Mouse (Mus musculus) midbrain, embryonic 13.5 days (tissue): ENCODE measurements around the gene Mrgbp. TPM values are rescaled to one million over a fixed set of nuclear protein-coding genes. Genes with fewer than 3 reads are reported as not detected.

Experiments used
- ATAC-seq: fragments of 200-750 bp; cut with Nextera tagmentation; 2 replicates; pipeline ENCODE4 v1.8.0; 2017; ENCODE audit warnings: mild to moderate bottlenecking, moderate TSS enrichment, moderate library complexity
- H3K27ac ChIP-seq: fragments of 300-500 bp; sonication (generic); 2 replicates; pipeline ENCODE4 v1.5.1; 2015; ENCODE audit warnings: inconsistent platforms, mild to moderate bottlenecking, moderate library complexity
- H3K27me3 ChIP-seq: fragments of 300-500 bp; sonication (generic); 2 replicates; pipeline ENCODE4 v1.6.1; 2015; ENCODE audit warnings: mild to moderate bottlenecking, inconsistent platforms
- H3K36me3 ChIP-seq: fragments of 300-500 bp; sonication (generic); 2 replicates; pipeline ENCODE4 v1.6.1; 2015; ENCODE audit warnings: mild to moderate bottlenecking, inconsistent platforms
- H3K4me1 ChIP-seq: fragments of 300-500 bp; sonication (generic); replicated peaks from 2 replicates; pipeline ENCODE4 v1.6.1; 2015; ENCODE audit warnings: inconsistent platforms
- H3K4me2 ChIP-seq: fragments of 300-500 bp; sonication (generic); replicated peaks from 2 replicates; pipeline ENCODE4 v1.6.1; 2015; ENCODE audit warnings: moderate library complexity, mild to moderate bottlenecking, inconsistent platforms
- H3K4me3 ChIP-seq: fragments of 300-500 bp; sonication (generic); replicated peaks from 2 replicates; pipeline ENCODE4 v1.5.1; 2015; ENCODE audit warnings: mild to moderate bottlenecking, inconsistent platforms
- H3K9ac ChIP-seq: fragments of 300-500 bp; sonication (generic); replicated peaks from 2 replicates; pipeline ENCODE4 v1.6.1; 2015; ENCODE audit warnings: mild to moderate bottlenecking, inconsistent platforms
- H3K9me3 ChIP-seq: fragments of 300-500 bp; sonication (generic); 2 replicates; pipeline ENCODE4 v1.6.1; 2016; ENCODE audit warnings: mild to moderate bottlenecking, inconsistent platforms
- WGBS: fragments of 180-500 bp; shearing (Covaris S2); methylation state at CpG from one replicate; pipeline ENCODE4 v1.1.7; 2015; 5-methylcytosine and 5-hydroxymethylcytosine counted together
- polyA plus RNA-seq: library from polyadenylated mRNA; unstranded; fragments of >200 nt; fragmentation: Nextera tagmentation; extraction: Ambion mirVana; gene quantifications from 2 replicates; pipeline ENCODE4 v1.2.1, GENCODE M21; 2015

Mrgbp gene
- polyA plus RNA-seq, 1 experiment from 2014 or later, result 49.2 TPM

- Histone ChIP-seq H3K27me3 (peaks cover 38% of the 10 kb centered on the region), H3K36me3 (peaks cover 28% of the 10 kb centered on the region), H3K9ac (peak overlapping the region; percentile 60), H3K4me2 (peak overlapping the region; percentile 63), H3K27ac (peak overlapping the region; percentile 19; the same call in 1 of the 2 replicates), H3K9me3 (no peaks in the 10 kb centered on the region), H3K4me3 (peak overlapping the region; percentile 37), H3K4me1 (peaks cover 26% of the 10 kb centered on the region)
- WGBS, result under 1% methylated on average over 35 of the region's 41 CpGs
- ATAC-seq, result peak; percentile 66
These were observed 17.1 kb downstream of the Mrgbp start for GRCm38 (mm10) chr2:180598157-180598705.

GRCm38 (mm10) chr2:180600569-180601021, 19.5 kb downstream of the Mrgbp start:
- 6% methylated on average over 9 of the region's 9 CpGs for WGBS
- Histone ChIP-seq H3K9me3 (no peaks in the 10 kb centered on the region), H3K4me2 (no peak overlapping the region), H3K4me3 (no peak overlapping the region), H3K27ac (peak overlapping the region; percentile 40; the same call in 1 of the 2 replicates), H3K36me3 (peaks cover 4% of the 10 kb centered on the region), H3K27me3 (peaks cover 38% of the 10 kb centered on the region), H3K4me1 (peaks cover 26% of the 10 kb centered on the region), H3K9ac (no peak overlapping the region)
- ATAC-seq, result peak; percentile 57

GRCm38 (mm10) chr2:180604781-180605180, 23.7 kb downstream of the Mrgbp start:
- H3K4me2 ChIP-seq, result no peak overlapping the region
- H3K4me1 ChIP-seq, result peaks cover 10% of the 10 kb centered on the region
- no peaks in the 10 kb centered on the region for H3K36me3 ChIP-seq
- H3K9me3 ChIP-seq, result no peaks in the 10 kb centered on the region
- peaks cover 4% of the 10 kb centered on the region; the same call in 1 of the 2 replicates for H3K27me3 ChIP-seq
- H3K9ac ChIP-seq, result no peak overlapping the region
- 61% methylated on average over 6 of the region's 6 CpGs for WGBS
- H3K4me3 ChIP-seq, result no peak overlapping the region
- no peak for ATAC-seq
- H3K27ac ChIP-seq, result no peak overlapping the region

GRCm38 (mm10) chr2:180610283-180610682, 29.2 kb downstream of the Mrgbp start:
- H3K4me3 ChIP-seq, result no peak overlapping the region
- ATAC-seq, result no peak
- WGBS, result 81% methylated on average over 4 of the region's 4 CpGs

GRCm38 (mm10) chr2:180611882-180612281, 30.8 kb downstream of the Mrgbp start:
- Histone ChIP-seq H3K4me2 (no peak overlapping the region), H3K27ac (no peak overlapping the region), H3K4me3 (no peak overlapping the region), H3K9ac (no peak overlapping the region), H3K9me3 (no peaks in the 10 kb centered on the region), H3K27me3 (no peaks in the 10 kb centered on the region), H3K4me1 (no peaks in the 10 kb centered on the region), H3K36me3 (no peaks in the 10 kb centered on the region)
- no peak for ATAC-seq
- WGBS, result 73% methylated on average over 2 of the region's 2 CpGs

More at GRCm38 (mm10) chr2:180610283-180610682, 29.2 kb downstream of the Mrgbp start:
- Histone ChIP-seq H3K27me3 (no peaks in the 10 kb centered on the region), H3K9ac (no peak overlapping the region), H3K4me2 (no peak overlapping the region), H3K9me3 (no peaks in the 10 kb centered on the region), H3K36me3 (no peaks in the 10 kb centered on the region), H3K27ac (no peak overlapping the region), H3K4me1 (no peaks in the 10 kb centered on the region)

Other genes starting within 250 kb of the Mrgbp start
- not detected in 2 replicates for gene Gata5, start 246.6 kb upstream of the Mrgbp start, polyA plus RNA-seq
- gene Slco4a1, start 125.1 kb upstream of the Mrgbp start, polyA plus RNA-seq, result 1.6 and 1.9 TPM in 2 replicates
- 1.2 and 1.3 TPM in 2 replicates for gene Ntsr1, start 81.3 kb upstream of the Mrgbp start, polyA plus RNA-seq
- 89.5 and 95.8 TPM in 2 replicates for gene Ogfr, start 7.9 kb downstream of the Mrgbp start, polyA plus RNA-seq
- 17.5 and 17.9 TPM in 2 replicates for gene Col9a3, start 16.5 kb downstream of the Mrgbp start, polyA plus RNA-seq
- 0.09 and 0.15 TPM in 2 replicates for gene Tcfl5, start 61.4 kb downstream of the Mrgbp start, polyA plus RNA-seq
- gene Dido1, start 128.7 kb downstream of the Mrgbp start, polyA plus RNA-seq, result 33.9 and 36.3 TPM in 2 replicates
- 56.3 and 61.1 TPM in 2 replicates for gene Gid8, start 128.8 kb downstream of the Mrgbp start, polyA plus RNA-seq
- 0.27 and 0.61 TPM in 2 replicates for gene Slc17a9, start 144.0 kb downstream of the Mrgbp start, polyA plus RNA-seq
- 18.7 and 25.0 TPM in 2 replicates for gene Bhlhe23, start 195.6 kb downstream of the Mrgbp start, polyA plus RNA-seq